Mouse (Mus musculus): ENCODE data around the gene Mfsd6l.

DNA sequence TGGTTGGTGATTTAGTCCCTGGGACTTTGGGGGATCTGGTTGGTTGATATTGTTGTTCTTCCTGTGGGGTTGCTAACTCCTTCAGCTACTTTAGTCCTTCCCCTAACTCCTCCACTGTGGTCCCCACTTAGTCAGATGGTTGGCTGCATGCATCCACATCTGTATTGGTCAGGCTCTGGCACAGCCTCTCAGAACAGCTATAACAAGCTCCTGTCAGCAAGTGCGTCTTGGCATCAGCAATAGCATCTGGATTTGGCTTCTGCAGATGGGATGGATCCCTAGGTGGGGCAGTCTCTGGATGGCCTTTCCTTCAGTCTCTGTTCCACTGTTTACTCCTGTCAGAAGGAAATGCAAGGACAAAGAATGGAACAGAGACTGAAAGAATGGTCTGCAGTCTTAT is 21.1 kb downstream of the Mfsd6l start:
- TF ChIP-seq CTCF (IDR thresholded peaks at IDR 0.05; ENCODE audit: extremely low read depth, insufficient read depth, insufficient read length, insufficient replicate concordance) (no peak), POLR2A (IDR thresholded peaks at IDR 0.05; ENCODE audit: low read depth, low read length) (no peak)
